Mouse (Mus musculus): Measurements from ENCODE around the gene Cylc1.

The Cylc1 gene

DNA sequence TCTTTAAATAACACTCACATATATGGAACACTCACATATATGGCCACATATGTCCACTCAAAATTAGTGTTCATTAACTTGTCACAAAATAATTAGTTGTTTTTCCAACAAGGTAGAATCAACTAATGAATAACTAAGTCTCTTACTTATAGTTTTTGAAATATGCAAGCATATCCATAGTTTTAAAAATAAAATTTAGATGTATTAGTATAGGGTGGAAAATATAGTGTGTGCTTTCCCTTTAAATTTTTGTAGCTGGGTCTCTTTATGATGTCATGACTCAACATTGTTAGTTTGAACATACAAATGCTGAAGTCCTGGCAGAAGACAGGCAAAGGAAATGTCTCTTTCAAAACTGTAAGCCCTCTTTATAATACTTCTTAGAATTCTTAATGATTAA lies at the start of gene Cylc1:
TSS of gene Cylc1 (plus strand) at position 301 of the 400 bp plus-strand sequence.
- no peak for TF ChIP-seq GATA4 (IDR thresholded peaks at IDR 0.05; ENCODE audit: insufficient replicate concordance, low read length)

GRCm38 (mm10) chrX:111078680-111079079 lies 31.5 kb upstream of the Cylc1 start:
- TF ChIP-seq GATA4 (IDR thresholded peaks at IDR 0.05; ENCODE audit: insufficient replicate concordance, low read length) = no peak

DNA sequence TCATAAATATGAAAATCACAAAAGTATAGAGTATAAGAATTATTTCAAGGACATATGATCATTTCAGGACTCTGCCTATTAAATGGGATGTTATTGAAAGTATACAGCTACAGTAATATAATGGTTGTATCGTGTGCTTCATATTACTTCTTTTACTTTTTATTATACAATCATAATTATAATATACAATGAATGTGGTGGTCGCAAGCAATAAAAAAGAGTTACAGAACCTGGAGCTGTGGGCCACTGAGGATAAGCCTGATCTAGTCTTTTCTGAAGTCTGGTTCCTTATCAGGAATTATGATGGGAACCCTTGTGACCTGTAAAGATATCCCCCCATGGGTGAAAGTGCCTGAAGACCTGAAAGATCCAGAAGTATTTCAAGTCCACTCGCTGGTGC lies 57.8 kb downstream of the Cylc1 start, which contains the start of gene Gm10112:
TSS of gene Gm10112 (plus strand) at position 301 of the 400 bp plus-strand sequence.
- no peak for TF ChIP-seq GATA4 (IDR thresholded peaks at IDR 0.05; ENCODE audit: insufficient replicate concordance, low read length)
